Mouse (Mus musculus) ES-E14 (cell line): ENCODE data around the gene Tfeb.

Experiments
- HCFC1 ChIP-seq: IDR thresholded peaks from 2 replicates; pipeline ENCODE4 v1.6.1; 2012; ENCODE audit warnings: low read length, inconsistent platforms, borderline replicate concordance; ENCODE audit not compliant: insufficient read depth
- MAFK ChIP-seq: IDR thresholded peaks from 2 replicates; pipeline ENCODE4 v1.6.1; 2014; ENCODE audit warnings: mild to moderate bottlenecking, low read depth, low read length, inconsistent platforms; ENCODE audit not compliant: insufficient read depth
- ZC3H11A ChIP-seq: IDR thresholded peaks from 2 replicates; pipeline ENCODE4 v1.6.1; 2012; ENCODE audit warnings: low read depth, mild to moderate bottlenecking, inconsistent platforms, low read length, borderline replicate concordance

DNA sequence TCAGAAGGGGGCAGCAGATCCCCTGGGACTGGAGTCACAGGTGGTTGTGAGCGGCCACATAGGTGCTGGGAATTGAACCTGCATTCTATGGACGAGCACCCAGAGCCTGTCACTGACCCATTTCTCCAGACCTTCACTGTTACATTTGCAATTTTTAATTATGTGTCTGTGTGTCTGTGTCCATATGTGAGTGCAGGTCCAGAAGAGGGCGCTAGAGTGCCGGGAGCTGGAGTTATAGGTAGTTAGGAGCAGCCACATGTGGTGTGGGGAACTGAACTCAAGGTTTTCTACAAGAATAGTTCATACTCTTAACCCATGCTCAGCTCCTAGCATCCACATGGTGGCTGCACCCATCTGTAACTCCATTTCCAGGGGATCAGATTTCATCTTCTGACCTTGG, 60.1 kb downstream of the Tfeb start:
- TF ChIP-seq ZC3H11A (no peak), HCFC1 (no peak), MAFK (no peak)
